Mouse (Mus musculus) E14TG2a.4 (cell line): ENCODE measurements around the gene Nup62.

Experiments
- CTCF ChIP-seq: conservative IDR thresholded peaks from 2 replicates; pipeline ENCODE4 v1.5.1; 2014; ENCODE audit warnings: low read length
- NANOG ChIP-seq: IDR thresholded peaks from 2 replicates; pipeline ENCODE4 v1.6.1; 2014; ENCODE audit warnings: borderline replicate concordance, low read length, mixed read lengths
- POU5F1 ChIP-seq: IDR thresholded peaks from 2 replicates; pipeline ENCODE4 v1.6.1; 2014; ENCODE audit warnings: low read length, borderline replicate concordance

GRCm38 (mm10) chr7:44835373-44836015 lies 19.6 kb downstream of the Nup62 start:
- no peak for TF ChIP-seq CTCF
- TF ChIP-seq NANOG = no peak
- TF ChIP-seq POU5F1 = no peak
